Mouse (Mus musculus) small intestine, adult 10 weeks (tissue): Measurements from ENCODE around the gene Nit1. TPM values are rescaled to one million over a fixed set of nuclear protein-coding genes. Genes with fewer than 3 reads are reported as not detected.

Experiments
- polyA plus RNA-seq: library from polyadenylated mRNA; stranded (reverse); fragments of 350-450 nt; fragmentation: Illumina TruSeq; extraction: RNeasy Lipid Tissue Mini Kit (QIAGEN cat#74804); gene quantifications from one replicate; pipeline ENCODE4 v1.2.3, GENCODE M21; 2014; ENCODE audit warnings: low replicate concordance

The Nit1 gene
- 20.1 TPM for polyA plus RNA-seq

DNA sequence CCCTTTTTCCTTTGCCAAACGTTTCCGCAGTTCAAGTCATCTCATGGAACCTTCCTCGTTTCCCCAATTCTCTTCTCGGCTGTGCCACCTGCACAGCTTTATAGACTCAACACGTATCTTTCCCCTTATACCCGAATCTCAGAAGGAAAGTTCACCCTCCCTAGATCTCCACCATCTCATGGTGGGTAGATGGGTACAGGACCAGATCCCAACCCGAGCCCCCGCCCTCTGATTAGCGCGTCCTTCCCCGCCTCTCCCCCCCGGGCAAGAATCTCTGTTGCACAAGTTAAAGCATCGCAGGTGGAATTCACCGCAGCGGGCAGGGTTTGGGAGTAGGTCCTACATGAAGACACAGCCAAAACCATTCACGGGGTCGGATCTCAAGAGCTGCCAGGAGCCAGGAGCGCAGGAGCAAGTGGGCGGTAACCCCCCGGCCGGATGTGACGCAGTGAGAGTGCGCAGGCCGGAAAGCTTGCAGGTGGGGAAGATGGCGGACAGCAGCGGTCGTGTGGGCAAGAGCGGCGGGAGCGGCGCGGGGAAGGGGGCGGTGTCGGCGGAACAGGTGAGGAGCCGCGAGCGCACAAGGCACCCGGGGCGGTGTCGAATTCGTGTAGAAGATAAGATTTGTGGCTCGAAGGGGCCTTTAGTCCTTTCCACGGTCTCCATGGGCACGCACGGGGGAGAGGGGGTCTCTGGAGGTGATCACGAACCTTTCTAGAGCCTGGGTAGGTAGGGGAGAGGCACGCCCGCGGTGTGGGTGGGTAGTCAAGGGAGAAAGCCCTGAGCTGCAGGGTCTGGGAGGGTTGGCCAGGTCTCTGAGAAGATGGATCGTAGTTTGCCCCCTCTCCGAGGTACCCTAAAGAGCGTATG lies at the start of gene Nit1, which contains the start of gene Pfdn2:
Nit1 (minus strand) TSS at position 422 of the 870 bp plus-strand sequence.
Pfdn2 (plus strand) TSS at position 446 of the 870 bp plus-strand sequence.

DNA sequence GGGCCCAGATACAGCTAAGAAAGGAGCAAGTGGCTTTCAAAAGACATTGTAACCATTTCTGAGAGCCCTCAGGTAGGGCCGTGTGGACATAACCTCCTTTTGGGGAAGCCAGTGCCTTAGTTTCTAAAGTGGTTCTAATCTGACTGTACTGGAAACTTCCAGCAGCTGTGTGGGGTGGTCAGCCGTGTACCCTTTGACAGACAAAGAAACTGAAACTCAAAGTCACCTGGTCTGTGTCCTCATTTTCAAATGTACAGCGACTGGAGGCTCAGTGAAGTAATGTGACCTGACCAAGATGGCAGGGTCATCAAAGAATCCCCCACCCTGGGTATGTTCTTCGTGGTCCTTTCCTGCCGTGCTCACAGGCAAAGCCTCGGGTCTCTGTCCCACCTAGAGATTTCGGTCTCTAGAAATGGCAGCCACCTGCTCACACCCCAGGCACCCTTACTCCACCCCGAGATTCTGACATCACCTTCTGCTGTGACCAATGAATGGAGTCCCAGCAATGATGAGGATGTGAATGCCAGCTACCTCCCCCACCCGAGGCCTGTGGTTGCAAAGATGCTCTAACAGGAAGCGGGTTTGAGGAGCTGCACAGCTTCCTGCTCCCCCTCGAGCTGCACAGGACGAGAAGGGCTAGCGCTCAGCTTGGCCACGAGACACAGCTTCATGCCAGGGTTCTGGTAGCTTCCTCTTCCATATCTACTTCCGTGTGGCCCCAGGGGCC lies 43.1 kb upstream of the Nit1 start, which contains the start of gene Arhgap30:
Arhgap30 (plus strand) TSS at position 579 of the 727 bp plus-strand sequence.

DNA sequence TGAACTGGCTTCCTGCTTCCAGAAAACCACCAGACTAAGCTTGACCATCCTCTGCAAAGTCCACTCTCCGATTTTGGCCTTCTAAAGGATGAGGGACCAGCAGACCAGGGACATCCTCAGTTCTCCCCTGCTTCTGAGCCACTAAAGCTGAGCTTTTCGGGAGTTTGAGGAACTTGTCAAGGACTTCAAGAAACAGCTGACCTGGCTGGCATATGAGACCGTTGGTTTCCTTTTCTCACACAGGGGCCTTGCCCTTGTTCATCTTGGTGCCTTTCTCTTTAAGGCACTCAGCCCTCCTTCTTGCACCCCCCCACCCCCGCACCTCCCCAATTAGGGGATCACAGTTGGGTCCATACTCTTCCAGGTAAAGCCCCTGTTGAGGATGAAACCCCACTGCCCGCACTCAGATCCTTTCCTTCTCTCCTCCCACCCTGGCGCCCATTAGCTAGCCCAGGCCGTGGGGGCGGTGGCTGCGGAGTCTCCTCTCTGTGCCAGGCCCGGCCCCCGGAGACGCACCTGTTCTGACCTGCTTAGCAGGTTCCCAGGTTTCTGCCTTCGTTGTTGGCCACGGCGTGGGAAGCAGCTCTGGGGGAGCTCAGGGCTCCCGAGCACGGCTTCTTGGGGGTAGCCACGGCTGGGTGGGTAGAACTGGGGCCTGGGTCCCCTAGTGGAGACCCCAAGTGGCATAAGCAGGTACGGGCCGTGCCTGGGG lies 24.6 kb upstream of the Nit1 start, which contains the start of gene Nectin4:
Nectin4 (plus strand) TSS at position 255 of the 712 bp plus-strand sequence.

DNA sequence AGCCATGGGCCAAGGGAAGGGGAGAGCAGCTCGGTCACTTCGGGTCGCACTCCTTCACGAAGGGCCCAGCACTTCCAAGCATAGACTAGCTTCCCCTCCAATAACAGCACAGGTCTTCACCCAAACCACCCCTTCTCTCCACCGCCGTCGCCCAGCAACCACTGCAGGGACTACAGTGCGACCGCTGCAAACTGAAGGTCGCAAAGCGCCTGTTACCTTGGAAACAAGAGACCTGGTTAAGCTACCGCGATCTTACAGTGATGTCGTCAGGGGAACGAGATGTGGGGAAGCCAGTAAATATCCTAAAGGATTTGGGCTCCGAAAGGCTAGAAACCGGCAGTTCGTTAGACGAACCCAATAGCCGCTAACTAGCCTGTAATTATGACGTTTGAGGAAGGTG lies 15.2 kb upstream of the Nit1 start, which contains the start of gene Klhdc9:
Klhdc9 (minus strand) TSS at position 143 of the 400 bp plus-strand sequence.

DNA sequence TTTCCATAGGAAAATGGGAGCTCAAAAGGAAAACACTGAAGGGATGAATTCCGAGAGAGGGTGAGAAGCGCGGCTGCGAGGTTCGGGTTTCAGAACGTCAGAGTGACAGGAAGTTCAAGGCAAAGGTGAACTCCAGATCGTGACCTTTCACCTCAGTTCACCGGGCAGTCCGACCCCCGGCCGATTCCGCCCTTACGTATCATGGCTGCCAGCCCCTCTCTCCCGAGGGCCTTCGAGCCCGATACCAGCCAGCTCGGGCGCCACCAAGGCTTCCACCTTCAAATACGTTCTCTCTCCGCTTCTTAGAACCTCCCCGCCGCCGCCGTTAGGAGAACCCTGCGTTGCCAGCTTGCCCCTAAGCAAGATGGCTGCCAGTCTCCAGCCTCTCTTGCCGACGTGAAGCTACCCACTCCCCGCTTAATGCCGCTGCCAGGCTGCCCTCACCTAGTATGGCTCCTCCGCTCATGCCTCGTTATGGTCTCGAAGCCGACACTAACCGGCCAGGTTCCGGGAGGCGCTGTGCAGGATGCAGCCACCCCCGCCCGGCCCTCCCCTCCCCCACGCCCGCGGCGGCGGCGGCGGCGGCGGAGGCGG lies 16.5 kb downstream of the Nit1 start, which contains the start of gene Dedd:
Dedd (plus strand) TSS at position 307 of the 594 bp plus-strand sequence.

DNA sequence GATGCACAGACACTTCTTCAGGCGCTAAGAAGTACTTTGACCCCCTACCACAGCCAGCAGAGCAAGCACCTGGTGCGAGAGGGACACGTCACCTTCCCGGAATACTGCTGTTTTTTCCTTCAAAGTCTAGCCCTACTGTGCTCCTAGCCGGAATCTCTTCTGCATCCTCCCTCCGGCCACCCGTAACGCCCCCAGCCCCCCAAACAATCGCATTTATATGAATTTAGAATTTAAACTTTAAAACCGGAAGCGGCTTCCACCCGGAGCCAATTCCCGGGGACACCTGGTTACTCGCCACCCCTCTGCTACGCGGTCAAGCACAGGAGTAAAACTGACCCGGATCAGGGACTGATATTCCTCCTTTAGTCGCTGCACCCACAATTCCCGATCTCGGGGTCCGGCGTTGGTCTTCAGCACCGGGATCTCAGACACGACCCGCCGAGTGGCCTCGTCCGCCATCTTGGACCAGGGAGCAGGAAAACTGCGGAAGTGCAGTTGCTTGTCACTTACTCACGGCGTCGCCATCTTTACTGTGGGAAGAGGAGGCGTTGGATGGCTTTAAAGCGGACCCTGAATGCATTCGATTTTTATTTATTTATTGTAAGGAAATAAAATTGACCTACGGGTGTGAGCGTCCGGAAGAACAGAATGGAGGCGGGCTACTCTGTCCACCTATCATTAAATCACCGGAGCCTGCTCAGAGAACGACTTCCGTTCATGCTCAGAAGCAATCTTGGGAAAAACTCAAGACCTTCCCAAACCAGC lies 51.0 kb downstream of the Nit1 start, which contains the start of gene Ufc1:
Ufc1 (minus strand) TSS at position 727 of the 765 bp plus-strand sequence.

Other genes starting within 250 kb of the Nit1 start
- 1.9 TPM for gene Cfap126, start 231.7 kb downstream of the Nit1 start, polyA plus RNA-seq
- gene Sdhc, start 195.0 kb downstream of the Nit1 start, polyA plus RNA-seq = 37.0 TPM
- 0.48 TPM for gene Mpz, start 194.9 kb downstream of the Nit1 start, polyA plus RNA-seq
- 13.4 TPM for gene Pcp4l1, start 149.4 kb downstream of the Nit1 start, polyA plus RNA-seq
- 16.9 TPM for gene Nr1i3, start 131.7 kb downstream of the Nit1 start, polyA plus RNA-seq
- 5.1 TPM for gene Tomm40l, start 123.1 kb downstream of the Nit1 start, polyA plus RNA-seq
- 4.2 TPM for gene Apoa2, start 120.6 kb downstream of the Nit1 start, polyA plus RNA-seq
- 41.4 TPM for gene Fcer1g, start 111.3 kb downstream of the Nit1 start, polyA plus RNA-seq
- 1.5 TPM for gene Adamts4, start 95.2 kb downstream of the Nit1 start, polyA plus RNA-seq
- gene Ndufs2, start 94.3 kb downstream of the Nit1 start, polyA plus RNA-seq = 44.8 TPM
- 8.8 TPM for gene B4galt3, start 75.3 kb downstream of the Nit1 start, polyA plus RNA-seq
- 6.8 TPM for gene Ppox, start 64.5 kb downstream of the Nit1 start, polyA plus RNA-seq
- 15.5 TPM for gene Usp21, start 57.7 kb downstream of the Nit1 start, polyA plus RNA-seq
- gene Ufc1, start 50.6 kb downstream of the Nit1 start, polyA plus RNA-seq = 59.2 TPM
- 13.8 TPM for gene Dedd, start 16.5 kb downstream of the Nit1 start, polyA plus RNA-seq
- 12.8 TPM for gene Pfdn2, start within 50 bp of the Nit1 start, polyA plus RNA-seq
- gene Klhdc9, start 15.2 kb upstream of the Nit1 start, polyA plus RNA-seq = not detected
- gene Nectin4, start 24.5 kb upstream of the Nit1 start, polyA plus RNA-seq = not detected
- 9.9 TPM for gene Arhgap30, start 43.3 kb upstream of the Nit1 start, polyA plus RNA-seq
- not detected for gene Usf1, start 65.7 kb upstream of the Nit1 start, polyA plus RNA-seq
- 3.1 TPM for gene Tstd1, start 73.2 kb upstream of the Nit1 start, polyA plus RNA-seq
- gene F11r, start 91.9 kb upstream of the Nit1 start, polyA plus RNA-seq = 54.7 TPM
- gene Alyref2, start 157.8 kb upstream of the Nit1 start, polyA plus RNA-seq = 5.0 TPM
- 397 TPM for gene Itln1, start 189.6 kb upstream of the Nit1 start, polyA plus RNA-seq
- 11.3 TPM for gene Cd244a, start 213.5 kb upstream of the Nit1 start, polyA plus RNA-seq